Mouse (Mus musculus) spleen, adult 2 months (tissue): ENCODE results near the gene Snx30. TPM values are rescaled to one million over a fixed set of nuclear protein-coding genes. Genes with fewer than 3 reads are reported as not detected.

Experiments used
- DNase-seq, 2 experiments: peaks; one replicate each; pipeline versions ENCODE4 v3.0.0 to v3.0.0-alpha.2; 2012 to 2021; ENCODE audit warnings: low spot score in 2 of 2, low read depth in 1 of 2
- H3K27ac ChIP-seq: fragments of 200-500 bp; 2 replicates; pipeline ENCODE4 v1.5.1; 2012; ENCODE audit warnings: low read length, inconsistent platforms; ENCODE audit not compliant: insufficient read depth
- H3K27me3 ChIP-seq: fragments of 200-500 bp; 2 replicates; pipeline ENCODE4 v1.6.1; 2012; ENCODE audit warnings: mild to moderate bottlenecking, moderate library complexity, low read length, inconsistent platforms; ENCODE audit not compliant: control insufficient read depth, insufficient read depth
- H3K36me3 ChIP-seq: fragments of 200-500 bp; 2 replicates; pipeline ENCODE4 v1.6.1; 2012; ENCODE audit warnings: mild to moderate bottlenecking, low read length, inconsistent platforms; ENCODE audit not compliant: control insufficient read depth, insufficient read depth
- H3K4me1 ChIP-seq: fragments of 200-500 bp; 2 replicates; pipeline ENCODE4 v1.6.1; 2011; ENCODE audit warnings: inconsistent platforms; ENCODE audit not compliant: control insufficient read depth, insufficient read depth, insufficient read length
- H3K4me3 ChIP-seq: fragments of 200-500 bp; 2 replicates; pipeline ENCODE4 v1.5.1; 2011; ENCODE audit warnings: mild to moderate bottlenecking, inconsistent platforms; ENCODE audit not compliant: insufficient read depth, insufficient read length; ENCODE audit errors: extremely low read depth
- CTCF ChIP-seq: fragments of 200-500 bp; IDR thresholded peaks from 2 replicates; pipeline ENCODE4 v1.5.1; 2011; ENCODE audit warnings: mild to moderate bottlenecking, inconsistent platforms; ENCODE audit not compliant: insufficient read depth, insufficient read length, insufficient replicate concordance; ENCODE audit errors: extremely low read depth
- POLR2A ChIP-seq: fragments of 200-500 bp; IDR thresholded peaks from 2 replicates; pipeline ENCODE4 v1.6.1; 2011; ENCODE audit warnings: low read depth, low read length, inconsistent platforms
- WGBS: fragments of 180-500 bp; shearing (Covaris S2); methylation state at CpG from one replicate; pipeline ENCODE4 v1.1.7; 2018; 5-methylcytosine and 5-hydroxymethylcytosine counted together
- polyA plus RNA-seq: library from polyadenylated mRNA; depleted of rRNA; stranded (reverse); fragments of >200 nt; gene quantifications from 2 replicates; pipeline ENCODE4 v1.2.3, GENCODE M21; 2012

The Snx30 gene
- polyA plus RNA-seq, 1 experiment = 8.8 TPM

- no peak for TF ChIP-seq CTCF
- 64% methylated on average over 2 of the region's 2 CpGs for WGBS
- H3K27ac ChIP-seq = no peak overlapping the region
Measured at GRCm38 (mm10) chr4:59795788-59796455, 9.7 kb upstream of the Snx30 start.

GRCm38 (mm10) chr4:59800181-59800580 is 5.5 kb upstream of the Snx30 start:
- 92% methylated on average over 5 of the region's 5 CpGs for WGBS
- TF ChIP-seq CTCF = no peak
- TF ChIP-seq POLR2A = no peak
- Histone ChIP-seq H3K4me1 (peaks cover 12% of the 10 kb centered on the region; the same call in 1 of the 2 replicates), H3K36me3 (no peaks in the 10 kb centered on the region), H3K27ac (no peak overlapping the region), H3K27me3 (no peaks in the 10 kb centered on the region), H3K4me3 (no peak overlapping the region)
- no peak for DNase-seq

More at GRCm38 (mm10) chr4:59795788-59796455, 9.7 kb upstream of the Snx30 start:
- no peak for DNase-seq
- Histone ChIP-seq H3K4me3 (no peak overlapping the region), H3K36me3 (no peaks in the 10 kb centered on the region), H3K4me1 (no peaks in the 10 kb centered on the region), H3K27me3 (no peaks in the 10 kb centered on the region)

- no peaks in the 10 kb centered on the region for H3K27me3 ChIP-seq
- TF ChIP-seq POLR2A = no peak
- TF ChIP-seq CTCF = no peak
- DNase-seq = no peak
- peaks cover 12% of the 10 kb centered on the region; the same call in 1 of the 2 replicates for H3K4me1 ChIP-seq
- peak within 1 kb of the TSS; percentile 56 for H3K27ac ChIP-seq
- no peaks in the 10 kb centered on the region for H3K36me3 ChIP-seq
- H3K4me3 ChIP-seq = no peak within 1 kb of the TSS
Measured at GRCm38 (mm10) chr4:59801489-59801888, 4.2 kb upstream of the Snx30 start, which contains the start of gene Inip. Gene Inip (minus strand): TSS chr4:59801589.

- Histone ChIP-seq H3K27ac (peak overlapping the region; percentile 56; the same call in 1 of the 2 replicates), H3K4me1 (peaks cover 12% of the 10 kb centered on the region; the same call in 1 of the 2 replicates), H3K36me3 (no peaks in the 10 kb centered on the region), H3K27me3 (no peaks in the 10 kb centered on the region), H3K4me3 (no peak overlapping the region)
- TF ChIP-seq POLR2A = no peak
- no peak for TF ChIP-seq CTCF
- no peak for DNase-seq
- WGBS = 79% methylated on average over 6 of the region's 6 CpGs
Measured at GRCm38 (mm10) chr4:59802107-59802506, 3.5 kb upstream of the Snx30 start.

- H3K4me3 ChIP-seq = no peak overlapping the region
- H3K4me1 ChIP-seq = peaks cover 15% of the 10 kb centered on the region; the same call in 1 of the 2 replicates
- 36% methylated on average over 4 of the region's 4 CpGs for WGBS
- no peaks in the 10 kb centered on the region for H3K27me3 ChIP-seq
- peak overlapping the region; percentile 65 for H3K27ac ChIP-seq
- no peaks in the 10 kb centered on the region for H3K36me3 ChIP-seq
- DNase-seq = no peak
- TF ChIP-seq CTCF (no peak), POLR2A (no peak)
Measured at GRCm38 (mm10) chr4:59802792-59803191, 2.8 kb upstream of the Snx30 start.

GRCm38 (mm10) chr4:59803358-59803757 is 2.3 kb upstream of the Snx30 start:
- H3K4me3 ChIP-seq = no peak overlapping the region
- DNase-seq = peak; percentile 62 to 86
- 9% methylated on average over 5 of the region's 5 CpGs for WGBS
- H3K36me3 ChIP-seq = no peaks in the 10 kb centered on the region
- H3K27ac ChIP-seq = peak overlapping the region; percentile 65
- peaks cover 16% of the 10 kb centered on the region; the same call in 1 of the 2 replicates for H3K4me1 ChIP-seq
- no peak for TF ChIP-seq CTCF
- no peak for TF ChIP-seq POLR2A
- H3K27me3 ChIP-seq = no peaks in the 10 kb centered on the region

- TF ChIP-seq CTCF = no peak
- no peak for TF ChIP-seq POLR2A
- no peak for DNase-seq
- Histone ChIP-seq H3K4me1 (peaks cover 21% of the 10 kb centered on the region; the same call in 1 of the 2 replicates), H3K27me3 (no peaks in the 10 kb centered on the region), H3K36me3 (no peaks in the 10 kb centered on the region), H3K27ac (peak overlapping the region; percentile 86), H3K4me3 (peak overlapping the region; percentile 41; the same call in 1 of the 2 replicates)
- 44% methylated on average over 1 of the region's 1 CpGs for WGBS
Measured at GRCm38 (mm10) chr4:59804754-59805153, 886 bp upstream of the Snx30 start.
